Mouse (Mus musculus) hindbrain, embryonic 11.5 days (tissue): ENCODE measurements around the gene Tex21. TPM values are rescaled to one million over a fixed set of nuclear protein-coding genes. Genes with fewer than 3 reads are reported as not detected.

Experiments
- ATAC-seq: fragments of 200-750 bp; cut with Nextera tagmentation; 2 replicates; pipeline ENCODE4 v1.8.0; 2017; ENCODE audit warnings: mild to moderate bottlenecking, moderate TSS enrichment, moderate library complexity; ENCODE audit not compliant: low FRiP score
- DNase-seq: peaks from one replicate; pipeline ENCODE4 v3.0.0-alpha.2; 2015; ENCODE audit warnings: low spot score
- H3K27ac ChIP-seq: fragments of 300-500 bp; sonication (generic); 2 replicates; pipeline ENCODE4 v1.5.1; 2014; ENCODE audit warnings: mild to moderate bottlenecking, low read depth, low read length
- H3K27me3 ChIP-seq: fragments of 300-500 bp; sonication (generic); 2 replicates; pipeline ENCODE4 v1.6.1; 2014; ENCODE audit warnings: mild to moderate bottlenecking, low read length, moderate library complexity, mixed read lengths; ENCODE audit not compliant: control insufficient read depth, insufficient read depth
- H3K36me3 ChIP-seq: fragments of 300-500 bp; sonication (generic); 2 replicates; pipeline ENCODE4 v1.6.1; 2014; ENCODE audit warnings: mild to moderate bottlenecking, low read length, moderate library complexity, mixed read lengths; ENCODE audit not compliant: control insufficient read depth, insufficient read depth
- H3K4me1 ChIP-seq: fragments of 300-500 bp; sonication (generic); replicated peaks from 2 replicates; pipeline ENCODE4 v1.6.1; 2014; ENCODE audit warnings: low read length, mixed read lengths; ENCODE audit not compliant: control insufficient read depth, insufficient read depth
- H3K4me2 ChIP-seq: fragments of 300-500 bp; sonication (generic); replicated peaks from 2 replicates; pipeline ENCODE4 v1.6.1; 2014; ENCODE audit warnings: mild to moderate bottlenecking, low read depth, low read length
- H3K4me3 ChIP-seq: fragments of 300-500 bp; sonication (generic); 2 replicates; pipeline ENCODE4 v1.5.1; 2014; ENCODE audit warnings: low read depth, low read length
- H3K9ac ChIP-seq: fragments of 300-500 bp; sonication (generic); 2 replicates; pipeline ENCODE4 v1.6.1; 2014; ENCODE audit warnings: low read depth, low read length
- H3K9me3 ChIP-seq: fragments of 300-500 bp; sonication (generic); 2 replicates; pipeline ENCODE4 v1.6.1; 2016; ENCODE audit warnings: low read length; ENCODE audit not compliant: control insufficient read depth
- WGBS: fragments of 180-500 bp; shearing (Covaris S2); extraction: QIAGEN DNeasy Blood & Tissue Kit; methylation state at CpG from one replicate; pipeline ENCODE4 v1.1.7; 2014; 5-methylcytosine and 5-hydroxymethylcytosine counted together
- polyA plus RNA-seq: library from polyadenylated mRNA; unstranded; fragments of >200 nt; fragmentation: Nextera tagmentation; extraction: Ambion mirVana; gene quantifications from 2 replicates; pipeline ENCODE4 v1.2.1, GENCODE M21; 2014

The Tex21 gene
- polyA plus RNA-seq = not detected in 2 replicates

DNA sequence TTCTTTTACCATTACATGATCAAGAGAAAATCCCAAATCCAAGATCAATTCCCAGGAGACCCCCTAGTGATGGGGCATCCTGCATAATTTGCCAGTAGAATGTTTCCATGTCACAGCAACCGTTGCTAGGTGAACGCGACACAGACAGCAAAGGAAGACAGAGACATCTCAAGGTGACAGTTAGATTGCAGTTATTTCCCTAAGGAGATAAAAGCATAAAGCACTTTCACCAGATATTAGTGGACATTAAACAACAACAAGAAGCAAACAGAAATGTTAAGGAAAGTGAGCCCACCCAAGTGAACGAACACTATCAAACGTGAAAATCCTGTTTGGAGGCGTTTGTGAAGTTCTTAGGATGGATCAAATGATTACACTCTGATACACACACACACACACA lies at the start of gene Tex21:
Tex21 (minus strand) TSS at position 101 of the 400 bp plus-strand sequence.
- peak; percentile 14 for DNase-seq
- Histone ChIP-seq H3K9me3 (no peaks in the 10 kb centered on the region), H3K27me3 (no peaks in the 10 kb centered on the region)

GRCm38 (mm10) chr12:76293192-76293591 lies 46.6 kb upstream of the Tex21 start:
- H3K36me3 ChIP-seq = 0 out of 2 replicates have a peak, but pooled peaks cover 2% of the 10 kb centered on the region
- H3K27ac ChIP-seq = no peak overlapping the region
- DNase-seq (peak; percentile 75), ATAC-seq (no peak)
- 0 out of 2 replicates have a peak, but pooled peaks cover 2% of the 10 kb centered on the region for H3K4me1 ChIP-seq
- H3K4me3 ChIP-seq = no peak overlapping the region
- H3K9me3 ChIP-seq = no peaks in the 10 kb centered on the region
- H3K4me2 ChIP-seq = no peak overlapping the region
- H3K9ac ChIP-seq = no peak overlapping the region
- H3K27me3 ChIP-seq = no peaks in the 10 kb centered on the region
- WGBS = 65% methylated on average over 7 of the region's 7 CpGs

More for the DNA sequence above, at the start of gene Tex21:
- 81% methylated on average over 6 of the region's 6 CpGs for whole genome bisulfite sequencing
- no peak within 1 kb of the TSS for H3K4me3 ChIP-seq
- H3K9ac ChIP-seq = no peak within 1 kb of the TSS
- no peak within 1 kb of the TSS for H3K4me2 ChIP-seq
- H3K36me3 ChIP-seq = no peaks in the 10 kb centered on the region
- H3K27ac ChIP-seq = no peak within 1 kb of the TSS
- no peak for ATAC-seq
- no peaks in the 10 kb centered on the region for H3K4me1 ChIP-seq

DNA sequence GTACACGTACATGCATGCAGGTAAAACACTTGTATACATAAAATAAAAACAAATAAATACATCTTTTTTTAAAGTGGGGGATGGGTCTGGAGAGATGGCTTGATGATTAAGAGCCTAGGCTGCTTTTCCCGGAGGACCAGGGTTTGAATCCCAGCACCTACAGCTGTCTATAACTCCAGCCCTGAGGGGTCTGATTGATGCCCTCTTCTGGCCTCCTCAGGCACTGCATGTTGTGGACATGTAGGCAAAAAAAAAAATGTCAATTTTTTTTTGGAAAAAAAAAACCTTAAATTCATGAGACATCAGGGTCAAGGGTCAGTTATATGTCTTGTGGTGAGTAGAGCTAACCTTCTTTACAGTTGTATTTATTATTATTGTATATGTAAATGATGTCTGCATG lies 43.7 kb upstream of the Tex21 start:
- no peaks in the 10 kb centered on the region for H3K27me3 ChIP-seq
- H3K9ac ChIP-seq = no peak overlapping the region
- 91% methylated on average over 2 of the region's 2 CpGs for WGBS
- H3K27ac ChIP-seq = no peak overlapping the region
- H3K4me1 ChIP-seq = 0 out of 2 replicates have a peak, but pooled peaks cover 2% of the 10 kb centered on the region
- ATAC-seq (no peak), DNase-seq (peak; percentile 22)
- 0 out of 2 replicates have a peak, but pooled peaks cover 2% of the 10 kb centered on the region for H3K36me3 ChIP-seq
- no peak overlapping the region for H3K4me2 ChIP-seq
- no peaks in the 10 kb centered on the region for H3K9me3 ChIP-seq
- H3K4me3 ChIP-seq = no peak overlapping the region

- H3K36me3 ChIP-seq = 0 out of 2 replicates have a peak, but pooled peaks cover 2% of the 10 kb centered on the region
These were observed 42.9 kb upstream of the Tex21 start for GRCm38 (mm10) chr12:76289428-76289827.

GRCm38 (mm10) chr12:76288494-76288893 lies 41.9 kb upstream of the Tex21 start:
- peak; percentile 21 for DNase-seq
- no peaks in the 10 kb centered on the region for H3K27me3 ChIP-seq
- no peak overlapping the region for H3K9ac ChIP-seq
- H3K4me2 ChIP-seq = no peak overlapping the region
- H3K4me1 ChIP-seq = 0 out of 2 replicates have a peak, but pooled peaks cover 2% of the 10 kb centered on the region
- 0 out of 2 replicates have a peak, but pooled peaks cover 2% of the 10 kb centered on the region for H3K36me3 ChIP-seq
- WGBS = 60% methylated on average over 5 of the region's 5 CpGs
- peak; percentile 45; the same call in 1 of the 2 replicates for ATAC-seq
- no peak overlapping the region for H3K4me3 ChIP-seq
- H3K9me3 ChIP-seq = no peaks in the 10 kb centered on the region
- H3K27ac ChIP-seq = no peak overlapping the region

More at GRCm38 (mm10) chr12:76289428-76289827, 42.9 kb upstream of the Tex21 start:
- H3K4me3 ChIP-seq = no peak overlapping the region
- no peak for ATAC-seq
- H3K9me3 ChIP-seq = no peaks in the 10 kb centered on the region
- no peaks in the 10 kb centered on the region for H3K27me3 ChIP-seq
- H3K27ac ChIP-seq = no peak overlapping the region
- no peak overlapping the region for H3K9ac ChIP-seq
- no peak for DNase-seq
- 96% methylated on average over 12 of the region's 12 CpGs for WGBS
- H3K4me1 ChIP-seq = 0 out of 2 replicates have a peak, but pooled peaks cover 2% of the 10 kb centered on the region
- H3K4me2 ChIP-seq = no peak overlapping the region

DNA sequence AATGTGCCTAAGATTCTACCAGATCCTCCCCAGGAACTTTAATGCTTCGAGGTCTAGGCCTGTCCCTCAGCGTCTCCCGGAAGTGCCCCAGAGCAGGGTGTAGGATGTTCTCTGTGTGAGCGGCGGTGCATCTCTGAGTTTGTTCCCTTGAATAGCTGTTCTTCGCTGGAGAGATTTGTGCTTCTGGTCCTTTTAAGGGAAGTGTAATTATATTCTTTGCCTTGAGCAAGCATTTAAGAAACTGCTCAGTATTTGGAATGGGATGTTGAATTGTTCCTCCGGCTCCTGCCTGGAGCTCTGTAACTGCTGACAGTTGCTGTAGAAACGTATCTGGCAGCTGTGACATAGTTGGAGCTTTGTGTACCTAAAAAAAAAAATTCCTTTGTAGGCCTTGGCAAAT lies 41.4 kb upstream of the Tex21 start:
- H3K27me3 ChIP-seq = no peaks in the 10 kb centered on the region
- WGBS = 57% methylated on average over 8 of the region's 8 CpGs
- H3K9ac ChIP-seq = no peak overlapping the region
- H3K36me3 ChIP-seq = 0 out of 2 replicates have a peak, but pooled peaks cover 2% of the 10 kb centered on the region
- H3K4me1 ChIP-seq = 0 out of 2 replicates have a peak, but pooled peaks cover 2% of the 10 kb centered on the region
- no peak for ATAC-seq
- peak overlapping the region; percentile 55; the same call in 1 of the 2 replicates for H3K27ac ChIP-seq
- DNase-seq = peak; percentile 15
- H3K9me3 ChIP-seq = no peaks in the 10 kb centered on the region
- no peak overlapping the region for H3K4me3 ChIP-seq
- no peak overlapping the region for H3K4me2 ChIP-seq

DNA sequence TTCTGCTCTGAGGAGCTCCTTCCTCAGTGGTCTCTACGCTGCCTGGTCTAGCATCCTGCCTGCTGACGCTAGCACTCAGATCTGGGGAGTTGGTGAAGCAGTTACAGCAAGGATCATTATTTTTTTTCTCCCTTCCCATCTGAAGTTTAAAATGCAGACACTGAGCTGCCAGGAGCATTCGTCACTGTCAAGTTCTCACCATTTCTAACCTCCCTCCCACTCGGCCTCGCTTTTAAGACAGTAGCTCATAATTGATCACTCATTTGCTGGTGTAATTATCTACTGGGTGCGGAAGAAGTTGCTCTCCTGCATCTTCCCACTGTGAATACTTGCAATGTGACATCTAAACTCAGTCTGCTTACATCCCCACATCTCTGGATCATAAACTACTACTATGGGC lies 38.9 kb upstream of the Tex21 start:
- ATAC-seq (no peak), DNase-seq (no peak)
- no peak overlapping the region for H3K4me2 ChIP-seq
- H3K36me3 ChIP-seq = 0 out of 2 replicates have a peak, but pooled peaks cover 2% of the 10 kb centered on the region
- H3K4me3 ChIP-seq = no peak overlapping the region
- H3K27me3 ChIP-seq = no peaks in the 10 kb centered on the region
- no peak overlapping the region for H3K27ac ChIP-seq
- 0 out of 2 replicates have a peak, but pooled peaks cover 2% of the 10 kb centered on the region for H3K4me1 ChIP-seq
- H3K9ac ChIP-seq = no peak overlapping the region
- 65% methylated on average over 6 of the region's 6 CpGs for WGBS
- no peaks in the 10 kb centered on the region for H3K9me3 ChIP-seq

GRCm38 (mm10) chr12:76282532-76283173 lies 36.1 kb upstream of the Tex21 start:
- no peaks in the 10 kb centered on the region for H3K9me3 ChIP-seq
- H3K4me2 ChIP-seq = no peak overlapping the region
- no peaks in the 10 kb centered on the region for H3K4me1 ChIP-seq
- WGBS = 91% methylated on average over 17 of the region's 17 CpGs
- H3K27me3 ChIP-seq = no peaks in the 10 kb centered on the region
- no peak overlapping the region for H3K4me3 ChIP-seq
- no peak for ATAC-seq
- no peak overlapping the region for H3K9ac ChIP-seq
- H3K36me3 ChIP-seq = no peaks in the 10 kb centered on the region
- H3K27ac ChIP-seq = no peak overlapping the region
- no peak for DNase-seq

GRCm38 (mm10) chr12:76282132-76282531 lies 35.6 kb upstream of the Tex21 start:
- DNase-seq (peak; percentile 34), ATAC-seq (no peak)
- WGBS = 83% methylated on average over 4 of the region's 4 CpGs
- no peaks in the 10 kb centered on the region for H3K27me3 ChIP-seq
- H3K4me3 ChIP-seq = no peak overlapping the region
- no peak overlapping the region for H3K9ac ChIP-seq
- H3K27ac ChIP-seq = no peak overlapping the region
- no peaks in the 10 kb centered on the region for H3K36me3 ChIP-seq
- no peak overlapping the region for H3K4me2 ChIP-seq
- no peaks in the 10 kb centered on the region for H3K9me3 ChIP-seq
- H3K4me1 ChIP-seq = no peaks in the 10 kb centered on the region
